Mouse (Mus musculus): ENCODE results near the gene Wnt7a. TPM values are rescaled to one million over a fixed set of nuclear protein-coding genes. Genes with fewer than 3 reads are reported as not detected.

Gene Wnt7a
- polyA plus RNA-seq, 1 experiment: not detected

GRCm38 (mm10) chr6:91392475-91393174 lies 18.5 kb downstream of the Wnt7a start:
- Histone ChIP-seq H3K27ac (ENCODE audit: insufficient read depth, low read length) (no peak overlapping the region), H3K4me1 (ENCODE audit: control insufficient read depth, insufficient read depth, low read length) (no peaks in the 10 kb centered on the region), H3K4me3 (ENCODE audit: insufficient read depth, low read length) (no peak overlapping the region)
- TF ChIP-seq POLR2A (IDR thresholded peaks at IDR 0.05; ENCODE audit: low read depth, low read length): no peak

GRCm38 (mm10) chr6:91389141-91389540 lies 22.0 kb downstream of the Wnt7a start:
- Histone ChIP-seq H3K27ac (ENCODE audit: insufficient read depth, low read length) (no peak overlapping the region), H3K4me3 (ENCODE audit: insufficient read depth, low read length) (no peak overlapping the region), H3K4me1 (ENCODE audit: control insufficient read depth, insufficient read depth, low read length) (no peaks in the 10 kb centered on the region)
- TF ChIP-seq CTCF (IDR thresholded peaks at IDR 0.05; ENCODE audit: borderline replicate concordance, insufficient read depth, low read length) (no peak), POLR2A (IDR thresholded peaks at IDR 0.05; ENCODE audit: low read depth, low read length) (no peak)

- H3K27ac ChIP-seq (ENCODE audit: insufficient read depth, low read length): no peak overlapping the region
- H3K4me3 ChIP-seq (ENCODE audit: insufficient read depth, low read length): no peak overlapping the region
- H3K4me1 ChIP-seq (ENCODE audit: control insufficient read depth, insufficient read depth, low read length): no peaks in the 10 kb centered on the region
- TF ChIP-seq POLR2A (IDR thresholded peaks at IDR 0.05; ENCODE audit: low read depth, low read length) (no peak), CTCF (IDR thresholded peaks at IDR 0.05; ENCODE audit: borderline replicate concordance, insufficient read depth, low read length) (no peak)
Observed at GRCm38 (mm10) chr6:91384415-91384814, 26.7 kb downstream of the Wnt7a start.

DNA sequence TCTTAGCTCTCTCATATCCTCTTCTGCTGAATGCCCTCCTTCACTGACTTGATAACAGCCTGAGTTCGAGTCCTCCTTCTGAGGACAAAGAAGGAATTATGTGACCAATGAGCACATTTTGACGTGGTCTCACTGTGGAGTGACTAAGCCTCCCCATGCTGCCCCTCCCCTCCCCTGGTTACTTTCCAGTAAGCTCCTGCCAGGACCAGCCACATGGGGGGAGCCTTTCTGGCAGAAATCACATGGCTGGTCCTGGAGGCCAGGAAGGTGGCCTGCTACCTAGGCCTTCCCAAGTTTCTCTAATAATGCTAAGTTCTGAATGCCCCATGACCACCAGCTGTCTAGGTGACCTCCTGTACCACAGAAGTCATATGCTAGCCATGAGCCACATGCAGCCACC lies 27.3 kb downstream of the Wnt7a start:
- TF ChIP-seq CTCF (IDR thresholded peaks at IDR 0.05; ENCODE audit: borderline replicate concordance, insufficient read depth, low read length) (no peak), POLR2A (IDR thresholded peaks at IDR 0.05; ENCODE audit: low read depth, low read length) (no peak)
- no peak overlapping the region for H3K27ac ChIP-seq (ENCODE audit: insufficient read depth, low read length)
- no peak overlapping the region for H3K4me3 ChIP-seq (ENCODE audit: insufficient read depth, low read length)
- no peaks in the 10 kb centered on the region for H3K4me1 ChIP-seq (ENCODE audit: control insufficient read depth, insufficient read depth, low read length)

DNA sequence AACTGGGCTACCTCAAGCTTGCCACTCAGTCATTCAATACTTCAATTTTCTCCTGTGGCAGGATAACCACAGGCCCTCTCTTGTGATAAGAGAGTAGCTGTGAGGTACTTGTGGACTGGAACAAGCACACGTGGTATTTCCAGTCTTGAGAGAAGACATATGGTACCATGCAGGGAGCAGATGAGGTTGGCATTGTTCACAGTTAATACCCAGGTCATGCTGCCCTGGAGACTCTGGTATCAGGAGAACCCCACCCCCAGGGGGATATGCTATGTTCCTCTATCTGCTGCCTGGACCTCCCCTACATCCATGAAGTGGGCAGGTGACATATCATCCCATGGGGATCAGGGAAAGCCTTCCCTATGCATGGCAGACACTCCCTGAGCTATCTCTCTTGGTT lies 27.9 kb downstream of the Wnt7a start:
- no peak overlapping the region for H3K27ac ChIP-seq (ENCODE audit: insufficient read depth, low read length)
- no peaks in the 10 kb centered on the region for H3K4me1 ChIP-seq (ENCODE audit: control insufficient read depth, insufficient read depth, low read length)
- TF ChIP-seq POLR2A (IDR thresholded peaks at IDR 0.05; ENCODE audit: low read depth, low read length) (no peak), CTCF (IDR thresholded peaks at IDR 0.05; ENCODE audit: borderline replicate concordance, insufficient read depth, low read length) (no peak)
- no peak overlapping the region for H3K4me3 ChIP-seq (ENCODE audit: insufficient read depth, low read length)

DNA sequence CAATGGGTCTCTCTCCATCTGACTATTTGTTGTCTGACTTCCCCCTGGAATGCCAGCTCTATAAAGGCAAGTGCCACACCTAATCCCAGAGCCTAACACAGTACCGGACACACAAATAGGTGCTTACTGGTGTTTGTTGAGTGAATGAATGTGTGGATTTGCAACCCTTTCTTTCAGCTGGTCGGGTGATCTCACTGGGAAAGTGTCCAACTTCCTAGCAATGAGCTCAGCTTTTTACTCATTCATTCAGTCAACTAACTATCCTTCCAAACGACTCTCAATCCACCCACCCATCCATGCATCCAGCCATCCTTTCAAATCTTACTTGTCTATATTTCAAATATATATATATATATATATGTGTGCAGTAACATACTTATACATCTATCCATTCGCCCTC lies 31.3 kb downstream of the Wnt7a start:
- no peak for TF ChIP-seq CTCF (IDR thresholded peaks at IDR 0.05; ENCODE audit: borderline replicate concordance, insufficient read depth, low read length)
- H3K27ac ChIP-seq (ENCODE audit: insufficient read depth, low read length): no peak overlapping the region
- H3K4me1 ChIP-seq (ENCODE audit: control insufficient read depth, insufficient read depth, low read length): no peaks in the 10 kb centered on the region
- no peak overlapping the region for H3K4me3 ChIP-seq (ENCODE audit: insufficient read depth, low read length)

DNA sequence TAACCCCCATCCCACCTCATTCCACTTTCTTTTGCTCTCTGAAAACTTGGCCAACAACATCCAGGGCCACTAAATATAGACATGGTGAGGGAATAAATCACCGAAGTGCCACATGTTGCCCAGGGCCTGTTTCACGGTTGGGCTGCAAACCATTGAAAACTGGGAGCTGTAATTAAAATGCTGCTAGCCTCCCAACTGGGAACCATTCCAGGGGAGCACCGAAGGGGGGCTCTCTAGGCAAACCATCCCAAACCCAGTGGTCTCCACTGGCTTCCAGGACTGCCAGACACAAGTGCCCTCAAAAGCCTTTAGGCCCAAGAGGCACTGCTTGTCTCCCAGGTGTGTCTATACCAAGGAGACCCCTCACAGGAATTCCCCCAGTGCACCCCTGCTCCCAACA lies 31.9 kb downstream of the Wnt7a start:
- Histone ChIP-seq H3K4me3 (ENCODE audit: insufficient read depth, low read length) (no peak overlapping the region), H3K27ac (ENCODE audit: insufficient read depth, low read length) (no peak overlapping the region), H3K4me1 (ENCODE audit: control insufficient read depth, insufficient read depth, low read length) (no peaks in the 10 kb centered on the region)
- TF ChIP-seq POLR2A (IDR thresholded peaks at IDR 0.05; ENCODE audit: low read depth, low read length): no peak
- TF ChIP-seq CTCF (IDR thresholded peaks at IDR 0.05; ENCODE audit: borderline replicate concordance, insufficient read depth, low read length): no peak

- H3K27ac ChIP-seq (ENCODE audit: insufficient read depth, low read length): no peak overlapping the region
- H3K4me3 ChIP-seq (ENCODE audit: insufficient read depth, low read length): no peak overlapping the region
- H3K4me1 ChIP-seq (ENCODE audit: control insufficient read depth, insufficient read depth, low read length): no peaks in the 10 kb centered on the region
- TF ChIP-seq POLR2A (IDR thresholded peaks at IDR 0.05; ENCODE audit: low read depth, low read length) (no peak), CTCF (IDR thresholded peaks at IDR 0.05; ENCODE audit: borderline replicate concordance, insufficient read depth, low read length) (no peak)
Observed at GRCm38 (mm10) chr6:91372977-91373376, 38.2 kb downstream of the Wnt7a start.

DNA sequence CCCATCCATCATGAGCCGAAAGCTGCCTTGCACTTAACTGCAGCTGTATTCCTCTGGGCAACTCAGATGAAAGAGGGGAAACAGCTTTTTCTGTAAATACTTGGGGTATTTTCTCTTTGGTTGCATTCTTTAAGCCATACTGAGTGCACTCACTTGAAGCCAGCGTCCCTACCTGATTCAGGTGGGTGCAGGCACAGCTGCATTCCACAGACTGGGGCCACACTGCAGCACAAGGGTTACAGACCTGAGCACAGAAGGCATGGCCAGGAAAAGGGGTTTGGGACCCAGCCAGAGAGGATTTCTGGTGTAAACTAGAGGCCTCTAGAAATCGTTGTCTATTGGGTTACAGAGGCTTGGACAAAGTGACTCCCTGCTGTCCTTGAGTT lies 38.6 kb downstream of the Wnt7a start:
- H3K4me1 ChIP-seq (ENCODE audit: control insufficient read depth, insufficient read depth, low read length): no peaks in the 10 kb centered on the region
- H3K4me3 ChIP-seq (ENCODE audit: insufficient read depth, low read length): no peak overlapping the region
- H3K27ac ChIP-seq (ENCODE audit: insufficient read depth, low read length): no peak overlapping the region
- TF ChIP-seq POLR2A (IDR thresholded peaks at IDR 0.05; ENCODE audit: low read depth, low read length) (no peak), CTCF (IDR thresholded peaks at IDR 0.05; ENCODE audit: borderline replicate concordance, insufficient read depth, low read length) (no peak)

DNA sequence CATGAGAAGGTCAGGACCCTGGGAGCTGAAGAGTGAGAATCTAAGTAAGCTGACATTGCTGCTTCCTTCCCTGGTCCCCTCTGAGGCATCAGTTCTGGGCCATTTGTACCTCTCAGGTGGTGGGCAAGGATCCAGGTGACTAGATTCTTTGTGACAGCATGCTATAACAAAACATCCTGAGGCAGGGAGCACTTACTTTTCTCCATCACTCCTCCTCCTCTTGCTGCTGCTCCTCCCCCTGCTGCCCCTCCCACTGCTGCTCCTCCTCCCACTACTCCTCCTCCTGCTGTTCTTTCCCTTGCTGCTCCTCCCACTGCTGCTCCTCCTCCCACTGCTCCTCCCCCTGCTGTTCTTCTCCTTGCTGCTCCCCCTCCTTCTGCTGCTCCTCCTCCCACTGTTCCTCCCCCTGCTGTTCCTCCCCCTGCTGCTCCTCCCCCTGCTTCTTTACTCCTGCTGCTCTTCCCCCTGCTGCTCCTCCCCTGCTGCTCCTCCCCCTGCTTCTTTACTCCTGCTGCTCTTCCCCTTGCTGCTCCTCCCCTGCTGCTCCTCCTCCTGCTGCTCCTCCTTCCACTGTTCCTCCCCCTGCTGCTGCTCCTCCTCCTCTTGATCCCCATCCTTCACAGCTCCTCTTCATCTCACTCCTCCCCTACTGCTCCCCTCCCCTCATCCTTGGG lies 39.1 kb downstream of the Wnt7a start:
- Histone ChIP-seq H3K4me1 (ENCODE audit: control insufficient read depth, insufficient read depth, low read length) (no peaks in the 10 kb centered on the region), H3K27ac (ENCODE audit: insufficient read depth, low read length) (no peak overlapping the region), H3K4me3 (ENCODE audit: insufficient read depth, low read length) (no peak overlapping the region)
- no peak for TF ChIP-seq CTCF (IDR thresholded peaks at IDR 0.05; ENCODE audit: borderline replicate concordance, insufficient read depth, low read length)
- no peak for TF ChIP-seq POLR2A (IDR thresholded peaks at IDR 0.05; ENCODE audit: low read depth, low read length)
